Mouse (Mus musculus) kidney, embryonic 15.5 days (tissue): ENCODE data around the gene Pink1. TPM values are rescaled to one million over a fixed set of nuclear protein-coding genes. Genes with fewer than 3 reads are reported as not detected.
"Not testable (repeated sequence)": the region's sequence is repeated elsewhere in the genome, so short reads cannot be mapped to it uniquely, and the experiment has no call there.

Experiments
- ATAC-seq: fragments of 200-750 bp; cut with Nextera tagmentation; replicated peaks from 2 replicates; pipeline ENCODE4 v1.8.0; 2017; ENCODE audit warnings: moderate TSS enrichment; ENCODE audit not compliant: low FRiP score
- H3K27ac ChIP-seq: fragments of 300-500 bp; sonication (generic); 2 replicates; pipeline ENCODE4 v1.5.1; 2015; ENCODE audit warnings: mild to moderate bottlenecking, inconsistent platforms
- H3K27me3 ChIP-seq: fragments of 300-500 bp; sonication (generic); 2 replicates; pipeline ENCODE4 v1.6.1; 2015; ENCODE audit warnings: inconsistent platforms
- H3K36me3 ChIP-seq: fragments of 300-500 bp; sonication (generic); 2 replicates; pipeline ENCODE4 v1.6.1; 2015; ENCODE audit warnings: inconsistent platforms
- H3K4me1 ChIP-seq: fragments of 300-500 bp; sonication (generic); 2 replicates; pipeline ENCODE4 v1.6.1; 2015; ENCODE audit warnings: inconsistent platforms
- H3K4me2 ChIP-seq: fragments of 300-500 bp; sonication (generic); 2 replicates; pipeline ENCODE4 v1.6.1; 2015; ENCODE audit warnings: moderate library complexity, mild to moderate bottlenecking, inconsistent platforms
- H3K4me3 ChIP-seq: fragments of 300-500 bp; sonication (generic); replicated peaks from 2 replicates; pipeline ENCODE4 v1.5.1; 2015; ENCODE audit warnings: mild to moderate bottlenecking, inconsistent platforms
- H3K9ac ChIP-seq: fragments of 300-500 bp; sonication (generic); 2 replicates; pipeline ENCODE4 v1.6.1; 2015; ENCODE audit warnings: mild to moderate bottlenecking, inconsistent platforms
- H3K9me3 ChIP-seq: fragments of 300-500 bp; sonication (generic); replicated peaks from 2 replicates; pipeline ENCODE4 v1.6.1; 2016; ENCODE audit warnings: inconsistent platforms
- whole genome bisulfite sequencing: fragments of 180-500 bp; shearing (Covaris S2); methylation state at CpG from one replicate; pipeline ENCODE4 v1.1.7; 2015; ENCODE audit warnings: mixed read lengths; 5-methylcytosine and 5-hydroxymethylcytosine counted together
- polyA plus RNA-seq: library from polyadenylated mRNA; unstranded; fragments of >200 nt; fragmentation: Nextera tagmentation; extraction: Ambion mirVana; gene quantifications from 2 replicates; pipeline ENCODE4 v1.2.1, GENCODE M21; 2015

Gene Pink1
- polyA plus RNA-seq, 1 experiment from 2014 or later: 50.3 TPM

DNA sequence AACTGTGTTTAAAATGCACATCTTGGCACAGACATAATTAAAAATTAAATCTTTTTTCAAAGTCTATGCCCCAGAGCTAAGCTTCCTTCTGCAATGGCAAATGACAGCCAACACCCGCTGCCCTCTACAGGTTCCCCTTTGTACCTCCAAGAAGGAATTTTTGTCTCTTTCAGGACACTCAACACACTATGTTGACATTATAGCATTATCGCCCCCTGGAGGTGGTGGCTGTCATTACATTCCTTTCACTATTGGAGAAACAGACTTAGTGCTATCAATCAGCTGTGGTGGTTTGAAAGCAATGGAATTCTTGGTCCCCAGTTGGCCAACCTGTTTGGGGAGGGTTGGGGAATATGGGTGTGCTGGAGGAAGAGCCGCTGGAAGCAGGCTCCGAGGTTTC is 13.9 kb upstream of the Pink1 start:
- no peaks in the 10 kb centered on the region for H3K27me3 ChIP-seq
- no peaks in the 10 kb centered on the region for H3K9me3 ChIP-seq
- peaks cover 20% of the 10 kb centered on the region for H3K4me1 ChIP-seq
- H3K4me2 ChIP-seq: no peak overlapping the region
- no peak overlapping the region for H3K9ac ChIP-seq
- 37% methylated on average over 4 of the region's 4 CpGs for whole genome bisulfite sequencing
- no peak overlapping the region for H3K4me3 ChIP-seq
- no peak for ATAC-seq
- H3K36me3 ChIP-seq: no peaks in the 10 kb centered on the region
- H3K27ac ChIP-seq: no peak overlapping the region

DNA sequence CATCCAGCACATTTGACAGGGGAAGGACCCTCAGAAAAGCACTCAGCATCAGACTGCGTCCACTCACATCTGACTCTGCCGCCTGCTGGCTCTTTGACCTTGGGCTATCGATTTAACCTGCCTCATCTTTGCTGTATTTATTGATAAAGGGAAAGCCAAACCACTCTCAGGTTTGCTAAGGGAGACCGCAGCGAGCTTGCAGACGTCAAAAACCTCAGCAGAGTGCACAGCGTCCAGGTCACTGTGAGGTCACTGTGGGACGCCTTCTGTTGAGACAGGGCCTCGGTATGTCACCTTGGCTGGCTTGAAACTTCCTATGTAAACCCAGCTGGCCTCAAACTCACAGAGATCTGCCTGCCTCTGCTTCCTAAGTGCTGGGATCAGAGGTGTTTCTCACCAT is 11.2 kb upstream of the Pink1 start:
- WGBS: 74% methylated on average over 9 of the region's 9 CpGs
- H3K9me3 ChIP-seq: no peaks in the 10 kb centered on the region
- no peak overlapping the region for H3K27ac ChIP-seq
- H3K4me1 ChIP-seq: 0 out of 2 replicates have a peak, but pooled peaks cover 2% of the 10 kb centered on the region
- no peak for ATAC-seq
- no peak overlapping the region for H3K9ac ChIP-seq
- no peak overlapping the region for H3K4me3 ChIP-seq
- no peaks in the 10 kb centered on the region; the same call in 1 of the 2 replicates for H3K27me3 ChIP-seq
- H3K4me2 ChIP-seq: no peak overlapping the region
- H3K36me3 ChIP-seq: no peaks in the 10 kb centered on the region

- no peak overlapping the region for H3K4me3 ChIP-seq
- ATAC-seq: no peak
- no peak overlapping the region for H3K9ac ChIP-seq
- no peak overlapping the region for H3K4me2 ChIP-seq
- no peak overlapping the region for H3K27ac ChIP-seq
- H3K36me3 ChIP-seq: no peaks in the 10 kb centered on the region
- 0 out of 2 replicates have a peak, but pooled peaks cover 2% of the 10 kb centered on the region for H3K4me1 ChIP-seq
- no peaks in the 10 kb centered on the region for H3K9me3 ChIP-seq
- H3K27me3 ChIP-seq: peaks cover 2% of the 10 kb centered on the region; the same call in 1 of the 2 replicates
- WGBS: 77% methylated on average over 5 of the region's 5 CpGs
Observed at GRCm38 (mm10) chr4:138336876-138337275, 10.8 kb upstream of the Pink1 start.

DNA sequence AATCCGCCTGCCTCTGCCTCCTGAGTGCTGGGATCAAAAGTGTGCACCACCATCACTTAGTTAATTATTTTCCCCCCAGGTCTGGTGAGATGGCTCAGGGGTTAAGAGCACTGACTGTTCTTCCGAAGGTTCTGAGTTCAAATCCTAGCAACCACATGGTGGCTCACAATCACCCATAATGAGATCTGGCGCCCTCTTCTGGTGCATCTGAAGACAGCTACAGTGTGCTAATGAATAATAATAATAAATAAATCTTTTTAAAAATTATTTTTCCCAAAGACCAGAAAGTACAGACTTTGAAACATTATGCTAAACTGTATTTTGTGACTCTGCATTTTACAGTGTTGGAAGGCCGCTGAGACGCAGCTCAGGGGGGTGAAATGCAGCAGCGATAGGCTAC is 9.5 kb upstream of the Pink1 start:
- Histone ChIP-seq H3K9me3 (no peaks in the 10 kb centered on the region), H3K4me3 (no peak overlapping the region), H3K4me1 (no peaks in the 10 kb centered on the region), H3K36me3 (no peaks in the 10 kb centered on the region), H3K27ac (no peak overlapping the region), H3K9ac (no peak overlapping the region), H3K27me3 (peaks cover 11% of the 10 kb centered on the region), H3K4me2 (no peak overlapping the region)
- no peak for ATAC-seq
- WGBS: 91% methylated on average over 6 of the region's 6 CpGs

- WGBS: 86% methylated on average over 12 of the region's 12 CpGs
- Histone ChIP-seq H3K4me3 (no peak overlapping the region), H3K27ac (no peak overlapping the region), H3K36me3 (no peaks in the 10 kb centered on the region), H3K9me3 (no peaks in the 10 kb centered on the region), H3K4me2 (no peak overlapping the region), H3K9ac (no peak overlapping the region), H3K27me3 (peaks cover 17% of the 10 kb centered on the region), H3K4me1 (no peaks in the 10 kb centered on the region)
- ATAC-seq: no peak
Observed at GRCm38 (mm10) chr4:138335036-138335435, 8.9 kb upstream of the Pink1 start.

GRCm38 (mm10) chr4:138333135-138333534 is 7.0 kb upstream of the Pink1 start:
- no peak for ATAC-seq
- Histone ChIP-seq H3K27me3 (peaks cover 21% of the 10 kb centered on the region), H3K4me2 (no peak overlapping the region), H3K4me3 (no peak overlapping the region), H3K9ac (no peak overlapping the region), H3K36me3 (no peaks in the 10 kb centered on the region), H3K27ac (no peak overlapping the region), H3K9me3 (no peaks in the 10 kb centered on the region), H3K4me1 (no peaks in the 10 kb centered on the region)
- WGBS: 80% methylated on average over 4 of the region's 4 CpGs

- 85% methylated on average over 9 of the region's 9 CpGs for WGBS
- no peak for ATAC-seq
- no peak overlapping the region for H3K4me2 ChIP-seq
Observed at GRCm38 (mm10) chr4:138331647-138332046, 5.5 kb upstream of the Pink1 start.

GRCm38 (mm10) chr4:138330264-138330671 is 4.2 kb upstream of the Pink1 start:
- Histone ChIP-seq H3K4me3 (no peak overlapping the region), H3K9ac (no peak overlapping the region), H3K27me3 (peaks cover 21% of the 10 kb centered on the region), H3K9me3 (no peaks in the 10 kb centered on the region), H3K4me2 (no peak overlapping the region), H3K27ac (no peak overlapping the region), H3K4me1 (peaks cover 9% of the 10 kb centered on the region), H3K36me3 (no peaks in the 10 kb centered on the region)
- 26% methylated on average over 15 of the region's 15 CpGs for WGBS
- no peak for ATAC-seq

More at GRCm38 (mm10) chr4:138331647-138332046, 5.5 kb upstream of the Pink1 start:
- H3K9me3 ChIP-seq: no peaks in the 10 kb centered on the region
- H3K4me1 ChIP-seq: peaks cover under 1% of the 10 kb centered on the region
- H3K27ac ChIP-seq: no peak overlapping the region
- peaks cover 21% of the 10 kb centered on the region for H3K27me3 ChIP-seq
- no peak overlapping the region for H3K9ac ChIP-seq
- no peak overlapping the region for H3K4me3 ChIP-seq
- H3K36me3 ChIP-seq: no peaks in the 10 kb centered on the region

GRCm38 (mm10) chr4:138327891-138328470 is 1.9 kb upstream of the Pink1 start:
- Histone ChIP-seq H3K27ac (peak overlapping the region; percentile 45; the same call in 1 of the 2 replicates), H3K27me3 (peaks cover 21% of the 10 kb centered on the region), H3K4me2 (peak overlapping the region; percentile 51), H3K9me3 (no peaks in the 10 kb centered on the region), H3K36me3 (no peaks in the 10 kb centered on the region), H3K9ac (0 out of 2 replicates have a peak overlapping the region, but pooled peaks have one; percentile 4), H3K4me3 (peak overlapping the region; percentile 37), H3K4me1 (peaks cover 11% of the 10 kb centered on the region)
- ATAC-seq: no peak
- WGBS: 74% methylated on average over 7 of the region's 7 CpGs

DNA sequence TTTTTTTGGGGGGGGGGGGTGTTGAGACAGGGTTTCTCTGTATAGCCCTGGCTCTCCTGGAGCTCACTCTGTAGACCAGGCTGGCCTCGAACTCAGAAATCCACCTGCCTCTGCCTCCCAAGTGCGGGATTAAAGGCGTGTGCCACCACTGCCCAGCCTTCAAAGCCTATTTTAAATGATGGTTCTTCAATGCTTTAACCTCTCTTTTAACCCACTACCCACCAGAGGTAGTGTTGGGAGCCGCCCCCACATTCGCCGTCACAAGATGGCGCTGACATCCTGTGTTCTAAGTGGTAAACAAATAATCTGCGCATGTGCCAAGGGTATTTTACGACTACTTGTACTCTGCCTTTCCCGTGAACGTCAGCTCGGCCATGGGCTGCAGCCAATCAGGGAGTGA is 1.0 kb upstream of the Pink1 start:
- H3K9ac ChIP-seq, H3K36me3 ChIP-seq, H3K9me3 ChIP-seq, ATAC-seq, H3K4me3 ChIP-seq: not testable (repeated sequence)
- Histone ChIP-seq H3K4me1 (peaks cover 11% of the 10 kb centered on the region), H3K4me2 (peak overlapping the region; percentile 25; the same call in 1 of the 2 replicates), H3K27ac (peak overlapping the region; percentile 97), H3K27me3 (peaks cover 21% of the 10 kb centered on the region)
- WGBS: 69% methylated on average over 8 of the region's 12 CpGs

DNA sequence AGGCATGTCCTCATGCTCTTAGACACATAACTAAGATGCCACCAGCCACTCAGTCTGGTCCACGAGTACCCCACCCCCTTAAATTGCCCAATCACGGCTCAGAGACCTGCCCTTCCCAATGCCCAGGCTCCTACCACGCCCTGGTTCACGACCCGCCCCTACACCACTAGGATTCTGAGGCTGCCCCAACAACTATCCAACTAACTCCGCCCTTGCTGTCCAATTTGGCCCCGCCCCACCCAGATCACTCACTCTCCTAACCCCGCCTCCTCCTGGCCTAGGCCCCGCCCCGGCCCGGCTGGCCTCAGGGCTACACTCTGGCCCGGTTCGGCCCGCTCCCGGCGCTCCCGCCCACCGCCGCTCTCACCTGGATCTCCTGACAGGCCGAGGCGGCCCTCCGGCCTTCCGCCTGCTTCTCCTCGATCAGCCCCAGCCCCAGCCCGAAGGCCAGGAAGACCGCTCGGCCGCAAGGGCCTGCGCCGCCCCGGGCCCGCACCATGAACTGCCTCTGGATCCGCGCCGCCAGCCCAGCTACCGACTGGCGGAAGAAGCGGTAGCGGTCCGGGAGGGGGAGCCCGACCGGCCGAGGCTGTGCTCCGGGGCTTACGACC is 536 bp downstream of the Pink1 start:
- Histone ChIP-seq H3K4me2 (peak overlapping the region; percentile 78), H3K9ac (peak overlapping the region; percentile 83), H3K4me1 (peaks cover 11% of the 10 kb centered on the region), H3K9me3 (no peaks in the 10 kb centered on the region), H3K27me3 (peaks cover 9% of the 10 kb centered on the region), H3K4me3 (peak overlapping the region; percentile 90), H3K27ac (peak overlapping the region; percentile 97), H3K36me3 (no peaks in the 10 kb centered on the region)
- ATAC-seq: peak; percentile 94
- 0% methylated on average over 38 of the region's 45 CpGs for WGBS

DNA sequence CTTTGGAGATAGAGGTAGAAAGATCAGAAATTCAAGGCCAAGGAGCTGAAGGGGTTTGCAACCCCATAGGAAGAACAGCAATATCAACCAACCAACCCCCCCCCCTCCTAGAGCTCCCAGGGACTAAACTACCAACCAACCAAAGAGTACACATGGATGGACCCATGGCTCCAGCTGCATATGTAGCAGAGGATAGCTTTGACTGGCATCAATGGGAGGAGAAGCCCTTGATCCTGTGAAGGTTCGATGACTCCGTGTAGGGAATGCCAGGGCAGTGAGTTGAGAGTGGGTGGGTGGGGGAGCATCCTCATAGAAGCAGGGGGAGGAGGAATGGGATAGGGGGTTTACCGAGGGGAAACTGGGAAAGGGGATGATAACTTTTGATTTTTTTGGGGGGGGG is 1.7 kb downstream of the Pink1 start:
- H3K4me1 ChIP-seq: peaks cover 11% of the 10 kb centered on the region
- WGBS: 96% methylated on average over 3 of the region's 3 CpGs
- no peaks in the 10 kb centered on the region for H3K9me3 ChIP-seq
- no peak overlapping the region for H3K27ac ChIP-seq
- no peak overlapping the region for H3K9ac ChIP-seq
- no peak overlapping the region for H3K4me3 ChIP-seq
- no peak for ATAC-seq
- H3K4me2 ChIP-seq: no peak overlapping the region
- H3K27me3 ChIP-seq: 0 out of 2 replicates have a peak, but pooled peaks cover under 1% of the 10 kb centered on the region
- no peaks in the 10 kb centered on the region for H3K36me3 ChIP-seq
